Mouse (Mus musculus) liver, postnatal 0 days (tissue): Measurements from ENCODE around the gene Cux2.

ENCODE experiments used
- CTCF ChIP-seq: sonication (generic); IDR thresholded peaks from 2 replicates; pipeline ENCODE4 v1.5.1; 2016; ENCODE audit warnings: antibody characterized with exemption, low read depth
- EP300 ChIP-seq: IDR thresholded peaks from 2 replicates; pipeline ENCODE4 v1.6.1; 2016; ENCODE audit warnings: antibody characterized with exemption, low read depth, mild to moderate bottlenecking

DNA sequence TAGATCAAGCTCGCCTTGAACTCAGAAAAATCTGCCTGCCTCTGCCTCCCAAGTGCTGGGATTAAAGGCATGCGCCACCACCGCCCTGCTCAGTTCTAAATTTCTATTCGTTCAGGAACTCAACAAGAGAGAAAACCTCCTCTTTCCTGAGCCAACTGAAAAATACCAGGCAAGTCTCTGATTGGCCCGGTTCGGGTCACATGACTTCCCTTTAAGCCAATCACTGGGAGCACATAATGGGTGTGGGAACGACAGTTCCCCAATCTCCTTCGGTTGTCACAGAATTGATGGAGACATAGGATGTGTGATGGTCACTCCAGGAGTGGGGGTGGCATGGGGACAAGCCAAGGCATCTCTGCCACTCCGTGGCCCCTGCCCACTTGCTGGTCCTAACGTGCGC, 24.8 kb downstream of the Cux2 start:
- TF ChIP-seq CTCF (no peak), EP300 (no peak)
